Mouse (Mus musculus): ENCODE results near the gene Elp6.

GRCm38 (mm10) chr9:110334849-110335248, 29.9 kb downstream of the Elp6 start:
- TF ChIP-seq POLR2A (IDR thresholded peaks at IDR 0.05; ENCODE audit: insufficient read depth, low read length) (no peak), CTCF (IDR thresholded peaks at IDR 0.05; ENCODE audit: low read depth, low read length) (no peak), EP300 (IDR thresholded peaks at IDR 0.05; ENCODE audit: insufficient read depth, low read depth, low read length) (no peak)
